Mouse (Mus musculus): ENCODE measurements around the gene Fuom. TPM values are rescaled to one million over a fixed set of nuclear protein-coding genes. Genes with fewer than 3 reads are reported as not detected.

The Fuom gene
- polyA plus RNA-seq (2015; fragmentation: Illumina TruSeq; extraction: RNeasy Lipid Tissue Mini Kit (QIAGEN cat#74804); ENCODE audit: insufficient read depth, low replicate concordance): 3.8 TPM

GRCm38 (mm10) chr7:140101993-140102860 lies at the start of gene Fuom:
Fuom (minus strand) TSS chr7:140102441.

GRCm38 (mm10) chr7:140137135-140138020 lies 35.1 kb upstream of the Fuom start, which contains the start of gene Mtg1:
Mtg1 (plus strand) TSS chr7:140137564.

GRCm38 (mm10) chr7:140116329-140117054 lies 14.3 kb upstream of the Fuom start, which contains the start of gene Echs1:
Echs1 (minus strand) TSS chr7:140116476.

GRCm38 (mm10) chr7:140115583-140116328 lies 13.5 kb upstream of the Fuom start, which contains the start of gene Paox:
Paox (plus strand) TSS chr7:140115799.

GRCm38 (mm10) chr7:140092924-140093528 lies 9.2 kb downstream of the Fuom start, which contains the start of gene Prap1:
Prap1 (plus strand) TSS chr7:140093395.

GRCm38 (mm10) chr7:140082242-140082678 lies 20.0 kb downstream of the Fuom start, which contains the start of gene Caly:
Caly (minus strand) TSS chr7:140082548.

GRCm38 (mm10) chr7:140048361-140049114 lies 53.7 kb downstream of the Fuom start, which contains the start of gene Msx3:
Msx3 (minus strand) TSS chr7:140049089.

Other genes with a start within 250 kb of the Fuom start
- 0.12 TPM for gene Kndc1, start 207.7 kb downstream of the Fuom start, polyA plus RNA-seq (2015; fragmentation: Illumina TruSeq; extraction: RNeasy Lipid Tissue Mini Kit (QIAGEN cat#74804); ENCODE audit: insufficient read depth, low replicate concordance)
- gene Utf1, start 158.7 kb downstream of the Fuom start, polyA plus RNA-seq (2015; fragmentation: Illumina TruSeq; extraction: RNeasy Lipid Tissue Mini Kit (QIAGEN cat#74804); ENCODE audit: insufficient read depth, low replicate concordance): 0.19 TPM
- gene 6430531B16Rik, start 123.7 kb downstream of the Fuom start, polyA plus RNA-seq (2015; fragmentation: Illumina TruSeq; extraction: RNeasy Lipid Tissue Mini Kit (QIAGEN cat#74804); ENCODE audit: insufficient read depth, low replicate concordance): not detected
- 15.3 TPM for gene Adam8, start 109.9 kb downstream of the Fuom start, polyA plus RNA-seq (2015; fragmentation: Illumina TruSeq; extraction: RNeasy Lipid Tissue Mini Kit (QIAGEN cat#74804); ENCODE audit: insufficient read depth, low replicate concordance)
- 39.7 TPM for gene Zfp511, start 66.0 kb downstream of the Fuom start, polyA plus RNA-seq (2015; fragmentation: Illumina TruSeq; extraction: RNeasy Lipid Tissue Mini Kit (QIAGEN cat#74804); ENCODE audit: insufficient read depth, low replicate concordance)
- gene Tubgcp2, start 65.8 kb downstream of the Fuom start, polyA plus RNA-seq (2015; fragmentation: Illumina TruSeq; extraction: RNeasy Lipid Tissue Mini Kit (QIAGEN cat#74804); ENCODE audit: insufficient read depth, low replicate concordance): 21.8 TPM
- gene Msx3, start 53.4 kb downstream of the Fuom start, polyA plus RNA-seq (2015; fragmentation: Illumina TruSeq; extraction: RNeasy Lipid Tissue Mini Kit (QIAGEN cat#74804); ENCODE audit: insufficient read depth, low replicate concordance): not detected
- not detected for gene Caly, start 19.9 kb downstream of the Fuom start, polyA plus RNA-seq (2015; fragmentation: Illumina TruSeq; extraction: RNeasy Lipid Tissue Mini Kit (QIAGEN cat#74804); ENCODE audit: insufficient read depth, low replicate concordance)
- gene Prap1, start 9.0 kb downstream of the Fuom start, polyA plus RNA-seq (2015; fragmentation: Illumina TruSeq; extraction: RNeasy Lipid Tissue Mini Kit (QIAGEN cat#74804); ENCODE audit: insufficient read depth, low replicate concordance): not detected
- 9.2 TPM for gene Paox, start 13.4 kb upstream of the Fuom start, polyA plus RNA-seq (2015; fragmentation: Illumina TruSeq; extraction: RNeasy Lipid Tissue Mini Kit (QIAGEN cat#74804); ENCODE audit: insufficient read depth, low replicate concordance)
- 39.4 TPM for gene Echs1, start 14.0 kb upstream of the Fuom start, polyA plus RNA-seq (2015; fragmentation: Illumina TruSeq; extraction: RNeasy Lipid Tissue Mini Kit (QIAGEN cat#74804); ENCODE audit: insufficient read depth, low replicate concordance)
- gene Mtg1, start 35.1 kb upstream of the Fuom start, polyA plus RNA-seq (2015; fragmentation: Illumina TruSeq; extraction: RNeasy Lipid Tissue Mini Kit (QIAGEN cat#74804); ENCODE audit: insufficient read depth, low replicate concordance): 17.2 TPM
- gene Sprn, start 52.4 kb upstream of the Fuom start, polyA plus RNA-seq (2015; fragmentation: Illumina TruSeq; extraction: RNeasy Lipid Tissue Mini Kit (QIAGEN cat#74804); ENCODE audit: insufficient read depth, low replicate concordance): 0.19 TPM
- gene Olfr522, start 62.3 kb upstream of the Fuom start, polyA plus RNA-seq (2015; fragmentation: Illumina TruSeq; extraction: RNeasy Lipid Tissue Mini Kit (QIAGEN cat#74804); ENCODE audit: insufficient read depth, low replicate concordance): not detected
- not detected for gene Olfr523, start 70.8 kb upstream of the Fuom start, polyA plus RNA-seq (2015; fragmentation: Illumina TruSeq; extraction: RNeasy Lipid Tissue Mini Kit (QIAGEN cat#74804); ENCODE audit: insufficient read depth, low replicate concordance)
- not detected for gene Olfr524, start 103.5 kb upstream of the Fuom start, polyA plus RNA-seq (2015; fragmentation: Illumina TruSeq; extraction: RNeasy Lipid Tissue Mini Kit (QIAGEN cat#74804); ENCODE audit: insufficient read depth, low replicate concordance)
- gene Cd163l1, start 115.8 kb upstream of the Fuom start, polyA plus RNA-seq (2015; fragmentation: Illumina TruSeq; extraction: RNeasy Lipid Tissue Mini Kit (QIAGEN cat#74804); ENCODE audit: insufficient read depth, low replicate concordance): 0.58 TPM
- gene 5830411N06Rik, start 144.8 kb upstream of the Fuom start, polyA plus RNA-seq (2015; fragmentation: Illumina TruSeq; extraction: RNeasy Lipid Tissue Mini Kit (QIAGEN cat#74804); ENCODE audit: insufficient read depth, low replicate concordance): 1.0 TPM
- not detected for gene Olfr525, start 218.4 kb upstream of the Fuom start, polyA plus RNA-seq (2015; fragmentation: Illumina TruSeq; extraction: RNeasy Lipid Tissue Mini Kit (QIAGEN cat#74804); ENCODE audit: insufficient read depth, low replicate concordance)
- not detected for gene Olfr527, start 231.6 kb upstream of the Fuom start, polyA plus RNA-seq (2015; fragmentation: Illumina TruSeq; extraction: RNeasy Lipid Tissue Mini Kit (QIAGEN cat#74804); ENCODE audit: insufficient read depth, low replicate concordance)

All from spleen, adult 10 weeks (tissue).